Mouse (Mus musculus) adrenal gland, postnatal 4 days (tissue): ENCODE data around the gene Dnajb6. TPM values are rescaled to one million over a fixed set of nuclear protein-coding genes. Genes with fewer than 3 reads are reported as not detected.
"Not testable (repeated sequence)": the region's sequence is repeated elsewhere in the genome, so short reads cannot be mapped to it uniquely, and the experiment has no call there.

Experiments used
- DNase-seq, 2 experiments: peaks; one replicate each; pipeline ENCODE4 v3.0.0; 2021 to 2022; ENCODE audit warnings: low spot score in 2 of 2, mixed read lengths in 2 of 2
- total RNA-seq, 2 experiments: library from RNA; stranded (reverse); gene quantifications; 2 replicates each; pipeline ENCODE4 v1.2.3; 2021

Gene Dnajb6
- total RNA-seq, 2 experiments from 2014 or later, result 125 to 146 TPM

GRCm38 (mm10) chr5:29752894-29753293, 17.4 kb downstream of the Dnajb6 start:
- no peak for DNase-seq

GRCm38 (mm10) chr5:29759318-29759717, 23.8 kb downstream of the Dnajb6 start:
- no peak for DNase-seq

- DNase-seq, result no peak
Measured at GRCm38 (mm10) chr5:29770935-29771334, 35.4 kb downstream of the Dnajb6 start.

- no peak for DNase-seq
Measured at GRCm38 (mm10) chr5:29772038-29772437, 36.5 kb downstream of the Dnajb6 start.

- DNase-seq, result no peak
Measured at GRCm38 (mm10) chr5:29772651-29773330, 37.3 kb downstream of the Dnajb6 start.

- no peak for DNase-seq
Measured at GRCm38 (mm10) chr5:29773460-29774150, 38.1 kb downstream of the Dnajb6 start.

GRCm38 (mm10) chr5:29775437-29775836, 39.9 kb downstream of the Dnajb6 start:
- DNase-seq, result no peak

- no peak for DNase-seq
Measured at GRCm38 (mm10) chr5:29778029-29778428, 42.5 kb downstream of the Dnajb6 start.

- DNase-seq, result not testable (repeated sequence)
Measured at GRCm38 (mm10) chr5:29779733-29780132, 44.2 kb downstream of the Dnajb6 start.

GRCm38 (mm10) chr5:29782261-29782660, 46.8 kb downstream of the Dnajb6 start:
- DNase-seq, result no peak

GRCm38 (mm10) chr5:29784906-29785305, 49.4 kb downstream of the Dnajb6 start:
- DNase-seq, result not testable (repeated sequence)

GRCm38 (mm10) chr5:29785953-29786352, 50.5 kb downstream of the Dnajb6 start:
- not testable (repeated sequence) for DNase-seq

GRCm38 (mm10) chr5:29794933-29795332, 59.4 kb downstream of the Dnajb6 start:
- DNase-seq, result not testable (repeated sequence)

- DNase-seq, result no peak
Measured at GRCm38 (mm10) chr5:29808940-29809339, 73.5 kb downstream of the Dnajb6 start.

- DNase-seq, result not testable (repeated sequence)
Measured at GRCm38 (mm10) chr5:29811377-29811921, 76.0 kb downstream of the Dnajb6 start.

- no peak for DNase-seq
Measured at GRCm38 (mm10) chr5:29816523-29817242, 81.2 kb downstream of the Dnajb6 start.

- no peak for DNase-seq
Measured at GRCm38 (mm10) chr5:29817400-29817799, 81.9 kb downstream of the Dnajb6 start.

- DNase-seq, result no peak
Measured at GRCm38 (mm10) chr5:29818287-29818686, 82.8 kb downstream of the Dnajb6 start.

- DNase-seq, result no peak
Measured at GRCm38 (mm10) chr5:29824796-29825195, 89.3 kb downstream of the Dnajb6 start.

GRCm38 (mm10) chr5:29826780-29827179, 91.3 kb downstream of the Dnajb6 start:
- DNase-seq, result no peak

GRCm38 (mm10) chr5:29842444-29843166, 107.1 kb downstream of the Dnajb6 start:
- DNase-seq, result no peak
